Mouse (Mus musculus): ENCODE data around the gene C2cd3. TPM values are rescaled to one million over a fixed set of nuclear protein-coding genes. Genes with fewer than 3 reads are reported as not detected.

C2cd3 gene
- polyA plus RNA-seq, 1 experiment from 2014 or later, result 48.8 TPM

DNA sequence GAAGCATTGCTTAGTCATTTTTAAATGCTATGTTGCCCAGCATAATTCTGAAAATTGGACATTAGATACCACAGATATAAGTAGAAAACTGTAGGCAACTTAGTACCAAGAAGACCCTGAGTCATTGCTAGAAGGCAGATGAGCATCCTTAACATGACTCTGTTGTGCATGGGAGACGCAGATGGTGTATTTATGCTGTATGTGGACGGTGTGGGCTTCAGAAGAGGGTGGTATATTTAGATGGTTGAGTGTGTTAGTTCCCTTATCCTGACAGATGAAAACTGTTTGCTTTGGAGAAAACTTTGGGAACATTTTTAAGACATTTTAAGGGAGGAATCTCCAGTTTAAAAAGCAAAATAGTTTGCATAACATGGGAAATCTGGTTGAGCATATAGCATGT is 16.1 kb downstream of the C2cd3 start:
- H3K36me3 ChIP-seq (ENCODE audit: control insufficient read depth, insufficient read depth, low read length), result peaks cover 6% of the 10 kb centered on the region; the same call in 1 of the 2 replicates
- H3K9me3 ChIP-seq (ENCODE audit: control insufficient read depth, low read length), result no peaks in the 10 kb centered on the region
- no peak overlapping the region for H3K9ac ChIP-seq (ENCODE audit: low read length)
- no peak overlapping the region for H3K4me2 ChIP-seq (ENCODE audit: low read depth, low read length, severe bottlenecking)
- no peak overlapping the region for H3K4me3 ChIP-seq (ENCODE audit: low read depth, low read length)
- ATAC-seq (replicated peaks; ENCODE audit: low FRiP score) (no peak), DNase-seq (ENCODE audit: low spot score) (no peak)
- H3K4me1 ChIP-seq (replicated peaks; ENCODE audit: control insufficient read depth, insufficient read depth, low read length), result no peaks in the 10 kb centered on the region
- no peak overlapping the region for H3K27ac ChIP-seq (ENCODE audit: low read depth, low read length)
- WGBS, result 90% methylated on average over 2 of the region's 2 CpGs
- H3K27me3 ChIP-seq (ENCODE audit: control insufficient read depth, insufficient read depth, low read length), result no peaks in the 10 kb centered on the region

DNA sequence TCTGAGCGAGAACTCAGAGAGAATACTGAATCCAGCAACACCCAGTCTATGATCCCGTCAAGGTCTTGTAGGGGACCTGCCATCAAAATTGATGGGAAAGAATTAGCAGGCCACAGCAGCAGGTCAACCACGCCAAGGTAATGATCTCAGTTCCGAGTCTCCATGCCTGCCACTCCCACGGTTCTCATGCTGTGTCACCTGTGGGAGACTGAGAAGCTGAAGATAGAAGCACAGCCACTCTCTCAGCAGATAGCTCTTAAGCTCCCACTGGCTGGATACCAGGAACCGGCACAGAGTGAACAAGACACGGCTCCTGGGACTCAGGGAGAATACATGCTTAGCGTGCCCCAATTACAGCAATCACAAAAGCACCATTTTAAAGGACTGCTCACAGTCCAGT is 18.1 kb downstream of the C2cd3 start:
- Histone ChIP-seq H3K36me3 (ENCODE audit: control insufficient read depth, insufficient read depth, low read length) (peaks cover 6% of the 10 kb centered on the region; the same call in 1 of the 2 replicates), H3K9ac (ENCODE audit: low read length) (no peak overlapping the region), H3K27me3 (ENCODE audit: control insufficient read depth, insufficient read depth, low read length) (no peaks in the 10 kb centered on the region), H3K27ac (ENCODE audit: low read depth, low read length) (no peak overlapping the region), H3K4me1 (replicated peaks; ENCODE audit: control insufficient read depth, insufficient read depth, low read length) (no peaks in the 10 kb centered on the region), H3K4me3 (ENCODE audit: low read depth, low read length) (no peak overlapping the region), H3K4me2 (ENCODE audit: low read depth, low read length, severe bottlenecking) (no peak overlapping the region), H3K9me3 (ENCODE audit: control insufficient read depth, low read length) (no peaks in the 10 kb centered on the region)
- 93% methylated on average over 8 of the region's 8 CpGs for WGBS
- no peak for ATAC-seq (replicated peaks; ENCODE audit: low FRiP score)
- no peak for DNase-seq (ENCODE audit: low spot score)

DNA sequence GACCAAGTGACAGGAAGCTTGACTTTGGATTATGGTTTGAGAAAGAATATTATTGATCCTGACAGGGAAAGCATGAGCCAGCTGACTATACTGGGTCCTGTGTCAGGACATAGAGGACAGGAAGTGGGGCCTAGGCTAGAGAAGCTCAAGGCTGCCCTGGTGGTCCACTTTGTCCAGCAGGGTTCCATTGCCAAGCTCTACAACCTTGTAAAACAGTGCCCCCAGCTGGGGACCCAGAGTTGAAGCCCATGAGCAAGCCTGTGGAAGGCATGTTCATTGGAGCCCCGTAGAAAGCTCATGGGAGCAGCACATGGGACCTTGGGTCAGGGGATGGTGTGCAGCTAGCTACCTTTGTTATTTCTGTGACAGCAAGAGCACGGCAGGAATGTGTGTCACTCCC is 20.2 kb downstream of the C2cd3 start:
- Histone ChIP-seq H3K4me3 (ENCODE audit: low read depth, low read length) (no peak overlapping the region), H3K4me2 (ENCODE audit: low read depth, low read length, severe bottlenecking) (no peak overlapping the region), H3K9ac (ENCODE audit: low read length) (no peak overlapping the region), H3K4me1 (replicated peaks; ENCODE audit: control insufficient read depth, insufficient read depth, low read length) (no peaks in the 10 kb centered on the region), H3K27me3 (ENCODE audit: control insufficient read depth, insufficient read depth, low read length) (no peaks in the 10 kb centered on the region), H3K27ac (ENCODE audit: low read depth, low read length) (no peak overlapping the region), H3K36me3 (ENCODE audit: control insufficient read depth, insufficient read depth, low read length) (peaks cover 6% of the 10 kb centered on the region; the same call in 1 of the 2 replicates), H3K9me3 (ENCODE audit: control insufficient read depth, low read length) (no peaks in the 10 kb centered on the region)
- ATAC-seq (replicated peaks; ENCODE audit: low FRiP score) (no peak), DNase-seq (ENCODE audit: low spot score) (no peak)
- 85% methylated on average over 2 of the region's 2 CpGs for WGBS

DNA sequence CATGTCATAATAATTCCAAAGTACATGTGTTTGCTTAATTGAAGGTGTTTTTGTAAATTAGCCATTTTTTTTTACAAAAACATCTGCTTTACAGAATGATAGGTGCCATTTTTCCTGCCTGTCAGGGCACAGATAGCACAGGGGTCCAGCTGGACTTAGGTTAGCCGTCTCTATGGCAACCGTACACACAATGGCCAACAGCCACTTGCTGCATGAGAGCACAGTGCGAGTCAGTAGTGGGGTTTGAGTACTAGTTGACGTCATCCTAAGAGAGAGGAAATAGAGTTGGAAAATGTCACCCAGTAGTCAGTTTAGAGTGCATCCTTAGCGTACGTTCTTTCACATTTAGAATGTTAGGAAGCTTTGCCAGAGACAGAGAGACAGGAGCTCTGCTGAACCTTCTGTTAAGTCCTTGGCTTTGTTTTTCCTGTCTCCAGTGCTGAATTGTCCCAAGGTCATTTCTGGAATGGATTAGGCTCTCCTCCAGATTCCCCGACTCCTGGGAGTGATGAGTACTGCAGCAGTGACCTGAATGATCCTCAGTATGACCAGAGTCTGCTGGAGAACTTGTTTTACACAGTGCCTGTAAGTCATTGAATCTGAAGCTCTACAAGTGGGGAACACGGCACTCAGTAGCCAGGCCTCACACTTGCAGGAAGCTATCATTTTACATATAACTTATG is 27.3 kb downstream of the C2cd3 start:
- no peak overlapping the region for H3K4me3 ChIP-seq (ENCODE audit: low read depth, low read length)
- H3K4me1 ChIP-seq (replicated peaks; ENCODE audit: control insufficient read depth, insufficient read depth, low read length), result no peaks in the 10 kb centered on the region
- H3K9me3 ChIP-seq (ENCODE audit: control insufficient read depth, low read length), result no peaks in the 10 kb centered on the region
- no peak for ATAC-seq (replicated peaks; ENCODE audit: low FRiP score)
- DNase-seq (ENCODE audit: low spot score), result no peak
- no peak overlapping the region for H3K27ac ChIP-seq (ENCODE audit: low read depth, low read length)
- 69% methylated on average over 8 of the region's 8 CpGs for WGBS
- no peaks in the 10 kb centered on the region for H3K27me3 ChIP-seq (ENCODE audit: control insufficient read depth, insufficient read depth, low read length)
- peaks cover 7% of the 10 kb centered on the region; the same call in 1 of the 2 replicates for H3K36me3 ChIP-seq (ENCODE audit: control insufficient read depth, insufficient read depth, low read length)
- H3K9ac ChIP-seq (ENCODE audit: low read length), result no peak overlapping the region
- no peak overlapping the region for H3K4me2 ChIP-seq (ENCODE audit: low read depth, low read length, severe bottlenecking)

DNA sequence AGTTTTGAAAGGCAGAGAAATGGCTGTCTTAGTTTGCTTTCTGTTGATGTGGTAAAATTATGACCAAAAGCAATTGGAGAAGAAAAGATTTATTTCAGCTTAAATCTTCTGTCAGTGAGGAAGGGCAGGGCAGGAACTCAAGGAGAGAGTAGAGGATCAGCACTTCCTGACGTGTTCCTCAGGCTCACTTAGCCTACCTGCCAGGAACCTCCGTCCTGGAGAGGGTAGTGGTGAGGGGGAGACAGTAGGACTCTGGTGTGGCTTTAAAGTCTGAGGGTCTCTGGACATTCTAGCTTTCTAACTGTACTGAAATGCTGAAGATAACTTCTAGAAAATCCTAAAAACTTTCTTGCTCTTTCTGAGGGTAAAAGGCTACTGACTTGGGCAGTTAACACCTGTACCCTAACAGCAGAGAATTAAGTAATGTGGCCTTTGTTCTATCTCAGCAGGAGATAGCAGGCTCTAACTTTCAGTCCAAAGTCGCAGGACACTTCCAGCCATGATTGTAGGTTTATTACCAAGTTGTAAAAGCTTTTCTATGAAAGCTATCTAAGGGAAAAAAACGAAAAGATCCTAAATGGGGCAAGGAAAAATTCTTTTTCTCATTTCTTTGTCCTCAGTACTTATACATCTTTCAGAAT is 29.0 kb downstream of the C2cd3 start:
- Histone ChIP-seq H3K4me1 (replicated peaks; ENCODE audit: control insufficient read depth, insufficient read depth, low read length) (no peaks in the 10 kb centered on the region), H3K27me3 (ENCODE audit: control insufficient read depth, insufficient read depth, low read length) (no peaks in the 10 kb centered on the region), H3K36me3 (ENCODE audit: control insufficient read depth, insufficient read depth, low read length) (peaks cover 7% of the 10 kb centered on the region; the same call in 1 of the 2 replicates), H3K4me2 (ENCODE audit: low read depth, low read length, severe bottlenecking) (no peak overlapping the region), H3K27ac (ENCODE audit: low read depth, low read length) (no peak overlapping the region), H3K9me3 (ENCODE audit: control insufficient read depth, low read length) (no peaks in the 10 kb centered on the region), H3K4me3 (ENCODE audit: low read depth, low read length) (no peak overlapping the region), H3K9ac (ENCODE audit: low read length) (no peak overlapping the region)
- DNase-seq (ENCODE audit: low spot score), result no peak
- 75% methylated on average over 4 of the region's 4 CpGs for WGBS
- ATAC-seq (replicated peaks; ENCODE audit: low FRiP score), result no peak

DNA sequence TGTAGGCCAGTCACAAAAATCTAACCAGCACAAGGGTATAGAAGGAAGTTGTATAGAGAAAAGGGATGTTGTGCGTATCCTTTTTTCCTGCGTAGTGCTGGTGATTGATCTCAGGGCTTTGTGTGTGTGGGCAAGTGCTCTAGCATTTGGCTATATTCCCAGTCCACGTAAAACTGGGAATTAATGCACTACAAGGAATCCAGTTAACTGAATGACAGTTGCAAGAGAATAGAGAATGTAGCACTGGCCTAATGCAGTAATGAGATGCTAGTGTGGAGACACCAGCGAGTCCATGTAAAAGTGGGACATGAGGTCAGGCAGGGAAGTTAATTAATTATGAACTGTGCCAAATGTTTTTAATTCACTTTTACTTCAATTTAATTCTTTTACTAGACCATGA is 30.7 kb downstream of the C2cd3 start:
- Histone ChIP-seq H3K27ac (ENCODE audit: low read depth, low read length) (no peak overlapping the region), H3K9me3 (ENCODE audit: control insufficient read depth, low read length) (no peaks in the 10 kb centered on the region), H3K27me3 (ENCODE audit: control insufficient read depth, insufficient read depth, low read length) (no peaks in the 10 kb centered on the region), H3K9ac (ENCODE audit: low read length) (no peak overlapping the region), H3K36me3 (ENCODE audit: control insufficient read depth, insufficient read depth, low read length) (peaks cover 16% of the 10 kb centered on the region; the same call in 1 of the 2 replicates), H3K4me3 (ENCODE audit: low read depth, low read length) (no peak overlapping the region), H3K4me2 (ENCODE audit: low read depth, low read length, severe bottlenecking) (no peak overlapping the region), H3K4me1 (replicated peaks; ENCODE audit: control insufficient read depth, insufficient read depth, low read length) (no peaks in the 10 kb centered on the region)
- no peak for DNase-seq (ENCODE audit: low spot score)
- ATAC-seq (replicated peaks; ENCODE audit: low FRiP score), result no peak
- 92% methylated on average over 4 of the region's 4 CpGs for WGBS

DNA sequence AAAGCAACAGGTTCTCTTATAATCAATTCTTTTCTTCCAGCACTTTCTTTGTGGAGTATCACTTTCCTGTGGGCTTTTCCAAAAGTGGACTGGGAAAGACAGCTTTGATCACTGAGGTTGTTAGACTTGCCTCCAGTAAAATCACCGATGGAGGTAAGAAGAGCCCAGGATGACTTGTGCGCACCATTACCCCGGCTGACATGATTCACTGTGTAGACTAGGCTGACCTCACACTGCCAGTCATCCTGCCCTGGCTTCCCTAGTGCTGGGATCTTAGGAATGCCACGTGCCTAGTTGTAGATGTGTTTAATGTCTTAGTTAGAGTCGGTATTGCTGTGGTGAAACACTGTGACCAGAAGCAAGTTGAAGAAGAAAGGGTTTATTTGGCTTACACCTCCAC is 35.6 kb downstream of the C2cd3 start:
- ATAC-seq (replicated peaks; ENCODE audit: low FRiP score) (no peak), DNase-seq (ENCODE audit: low spot score) (no peak)
- H3K9ac ChIP-seq (ENCODE audit: low read length), result no peak overlapping the region
- H3K9me3 ChIP-seq (ENCODE audit: control insufficient read depth, low read length), result no peaks in the 10 kb centered on the region
- H3K36me3 ChIP-seq (ENCODE audit: control insufficient read depth, insufficient read depth, low read length), result peaks cover 13% of the 10 kb centered on the region; the same call in 1 of the 2 replicates
- H3K27me3 ChIP-seq (ENCODE audit: control insufficient read depth, insufficient read depth, low read length), result no peaks in the 10 kb centered on the region
- H3K4me2 ChIP-seq (ENCODE audit: low read depth, low read length, severe bottlenecking), result no peak overlapping the region
- 94% methylated on average over 5 of the region's 5 CpGs for WGBS
- no peak overlapping the region for H3K4me3 ChIP-seq (ENCODE audit: low read depth, low read length)
- no peaks in the 10 kb centered on the region for H3K4me1 ChIP-seq (replicated peaks; ENCODE audit: control insufficient read depth, insufficient read depth, low read length)
- H3K27ac ChIP-seq (ENCODE audit: low read depth, low read length), result no peak overlapping the region

DNA sequence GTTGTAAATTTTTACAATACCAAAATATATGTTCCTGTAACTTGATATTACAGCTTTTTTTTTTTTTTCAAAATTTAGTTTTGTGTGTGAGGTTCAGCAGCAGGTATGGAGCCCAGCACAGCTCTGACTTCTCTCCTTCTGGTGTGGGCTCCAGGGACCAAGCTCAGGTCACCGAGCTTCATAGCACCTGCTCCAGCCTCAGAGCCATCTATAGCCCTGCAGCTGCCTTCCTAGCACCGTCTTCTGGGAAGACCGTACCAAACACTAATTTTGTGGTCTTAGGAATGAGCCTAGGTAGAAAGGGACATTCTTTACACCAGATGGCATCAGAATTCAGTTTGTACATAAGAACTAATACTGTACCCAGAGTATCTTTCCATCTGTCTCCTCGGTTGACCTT is 36.7 kb downstream of the C2cd3 start:
- Histone ChIP-seq H3K4me3 (ENCODE audit: low read depth, low read length) (no peak overlapping the region), H3K9ac (ENCODE audit: low read length) (no peak overlapping the region), H3K27me3 (ENCODE audit: control insufficient read depth, insufficient read depth, low read length) (no peaks in the 10 kb centered on the region), H3K4me1 (replicated peaks; ENCODE audit: control insufficient read depth, insufficient read depth, low read length) (no peaks in the 10 kb centered on the region), H3K36me3 (ENCODE audit: control insufficient read depth, insufficient read depth, low read length) (peaks cover 16% of the 10 kb centered on the region; the same call in 1 of the 2 replicates), H3K4me2 (ENCODE audit: low read depth, low read length, severe bottlenecking) (no peak overlapping the region), H3K9me3 (ENCODE audit: control insufficient read depth, low read length) (no peaks in the 10 kb centered on the region), H3K27ac (ENCODE audit: low read depth, low read length) (no peak overlapping the region)
- DNase-seq (ENCODE audit: low spot score) (no peak), ATAC-seq (replicated peaks; ENCODE audit: low FRiP score) (no peak)
- 93% methylated on average over 4 of the region's 4 CpGs for WGBS

DNA sequence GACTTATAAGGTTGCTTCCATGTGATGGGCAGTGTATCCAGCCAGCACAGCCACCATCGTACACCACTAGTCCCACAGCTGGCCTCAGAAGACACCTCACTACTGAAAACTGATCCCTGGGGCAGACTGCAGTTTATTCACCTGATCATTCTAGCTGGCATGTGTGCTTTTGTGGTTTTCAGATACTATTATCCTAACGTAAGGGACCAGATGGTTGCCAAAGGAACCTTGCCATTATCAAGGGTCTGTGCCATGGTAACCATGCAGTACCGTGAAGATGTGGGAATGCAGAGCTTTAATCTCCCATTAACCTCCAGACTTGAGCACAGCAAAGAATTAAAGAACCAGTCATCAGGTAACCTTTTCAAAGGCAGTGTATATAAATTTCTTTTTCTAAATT is 53.8 kb downstream of the C2cd3 start:
- Histone ChIP-seq H3K36me3 (ENCODE audit: control insufficient read depth, insufficient read depth, low read length) (peaks cover 13% of the 10 kb centered on the region; the same call in 1 of the 2 replicates), H3K4me1 (replicated peaks; ENCODE audit: control insufficient read depth, insufficient read depth, low read length) (no peaks in the 10 kb centered on the region), H3K4me2 (ENCODE audit: low read depth, low read length, severe bottlenecking) (no peak overlapping the region), H3K9ac (ENCODE audit: low read length) (no peak overlapping the region), H3K27ac (ENCODE audit: low read depth, low read length) (no peak overlapping the region), H3K27me3 (ENCODE audit: control insufficient read depth, insufficient read depth, low read length) (no peaks in the 10 kb centered on the region), H3K9me3 (ENCODE audit: control insufficient read depth, low read length) (no peaks in the 10 kb centered on the region), H3K4me3 (ENCODE audit: low read depth, low read length) (no peak overlapping the region)
- ATAC-seq (replicated peaks; ENCODE audit: low FRiP score) (no peak), DNase-seq (ENCODE audit: low spot score) (no peak)
- WGBS, result 91% methylated on average over 3 of the region's 3 CpGs
